Comparison of ENCODE assay signal across 12 mouse cellular contexts in genomic region chr7:25068724-25069123, GRCm38 (mm10). TPM values are rescaled to one million over a fixed set of nuclear protein-coding genes. Genes with fewer than 3 reads are reported as not detected.
DNase-seq lines count a peak whose midpoint lies in the region; ATAC-seq lines count a peak whose summit lies in the region.
"Had no signal": no experiment of that assay in that cellular context is flagged by ENCODE, and none has a peak within 500 bp of the region (broad histone marks: within the 10 kb centered on the region; RNA-seq: fewer than 3 reads in every experiment).

No protein-coding gene starts in this region.

- peaks cover 15% of the 10 kb centered on the region for H3K36me3 ChIP-seq in forebrain, embryonic 11.5 days (ENCODE audit: control insufficient read depth, insufficient read depth, low read length)
- peaks cover 25% of the 10 kb centered on the region for H3K36me3 ChIP-seq in midbrain, embryonic 15.5 days (replicated peaks)
- H3K36me3 ChIP-seq in heart, embryonic 11.5 days (ENCODE audit: control insufficient read depth, insufficient read depth, low read length), result peaks cover 26% of the 10 kb centered on the region

- peak; percentile 94 for DNase-seq in brain, adult 2 months (ENCODE audit: low read depth, low spot score)
- DNase-seq in forebrain, embryonic 11.5 days (ENCODE audit: low spot score), result peak; percentile 71
- DNase-seq in layer of hippocampus, adult 8-10 months (ENCODE audit: low spot score in 2 of 2), result peak; percentile 72 to 75
- DNase-seq in gastrocnemius, adult 18-20 months (ENCODE audit: low spot score), result no peak
- no peak for DNase-seq in heart, adult 9 months (ENCODE audit: low spot score in 2 of 2)
- DNase-seq: heart, postnatal 4 days; liver, embryonic 13.5 days had no signal

- no peak overlapping the region for H3K4me2 ChIP-seq in forebrain, embryonic 11.5 days (ENCODE audit: low read depth, low read length, severe bottlenecking)
- peak overlapping the region; percentile 93 for H3K4me2 ChIP-seq in midbrain, embryonic 15.5 days
- no peak overlapping the region for H3K4me2 ChIP-seq in heart, embryonic 11.5 days
- H3K4me2 ChIP-seq: liver, embryonic 13.5 days; stomach, embryonic 15.5 days had no signal

- no peak overlapping the region for H3K9ac ChIP-seq in forebrain, embryonic 11.5 days (ENCODE audit: low read length)
- no peak overlapping the region for H3K9ac ChIP-seq in midbrain, embryonic 15.5 days
- no peak overlapping the region for H3K9ac ChIP-seq in heart, embryonic 11.5 days (ENCODE audit: low read depth, low read length)
- H3K9ac ChIP-seq: liver, embryonic 13.5 days; stomach, embryonic 15.5 days had no signal

- WGBS in forebrain, embryonic 11.5 days, result 13% methylated on average over 2 of the region's 2 CpGs
- 3% methylated on average over 2 of the region's 2 CpGs for WGBS in midbrain, embryonic 15.5 days
- WGBS in heart, embryonic 11.5 days (ENCODE audit: insufficient replicate concordance), result 52% methylated on average over 2 of the region's 2 CpGs

- H3K4me3 ChIP-seq in forebrain, embryonic 11.5 days (ENCODE audit: low read depth, low read length), result no peak overlapping the region
- peak overlapping the region; percentile 13 for H3K4me3 ChIP-seq in midbrain, embryonic 15.5 days
- H3K4me3 ChIP-seq in heart, embryonic 11.5 days (ENCODE audit: low read depth, low read length), result no peak overlapping the region
- H3K4me3 ChIP-seq: erythroblast, embryonic 14.5 days; liver, embryonic 13.5 days; stomach, embryonic 15.5 days had no signal

- peak; percentile 42; the same call in 1 of the 2 replicates for ATAC-seq in forebrain, embryonic 11.5 days (replicated peaks; ENCODE audit: low FRiP score)
- ATAC-seq in midbrain, embryonic 15.5 days (replicated peaks), result peak; percentile 50
- ATAC-seq in heart, embryonic 11.5 days (replicated peaks; ENCODE audit: insufficient number of reproducible peaks, low FRiP score, low TSS enrichment), result no peak
- ATAC-seq in erythroblast, adult 5-6 weeks (replicated peaks; ENCODE audit: low FRiP score, poor library complexity, severe bottlenecking), result no peak

- H3K27me3 ChIP-seq in forebrain, embryonic 11.5 days (ENCODE audit: control insufficient read depth, insufficient read depth, low read length), result no peaks in the 10 kb centered on the region
- no peaks in the 10 kb centered on the region for H3K27me3 ChIP-seq in midbrain, embryonic 15.5 days (replicated peaks)
- H3K27me3 ChIP-seq in heart, embryonic 11.5 days (ENCODE audit: control insufficient read depth, insufficient read depth, low read length), result no peaks in the 10 kb centered on the region
- H3K27me3 ChIP-seq: stomach, embryonic 15.5 days had no signal

- H3K9me3 ChIP-seq in forebrain, embryonic 11.5 days (ENCODE audit: control insufficient read depth, low read length), result no peaks in the 10 kb centered on the region
- no peaks in the 10 kb centered on the region for H3K9me3 ChIP-seq in midbrain, embryonic 15.5 days
- H3K9me3 ChIP-seq in heart, embryonic 11.5 days (replicated peaks; ENCODE audit: control insufficient read depth, low read length), result no peaks in the 10 kb centered on the region
- H3K9me3 ChIP-seq: liver, embryonic 13.5 days; stomach, embryonic 15.5 days had no signal

- peaks cover 37% of the 10 kb centered on the region for H3K4me1 ChIP-seq in forebrain, embryonic 11.5 days (replicated peaks; ENCODE audit: control insufficient read depth, insufficient read depth, low read length)
- H3K4me1 ChIP-seq in midbrain, embryonic 15.5 days, result peaks cover 45% of the 10 kb centered on the region
- peaks cover 17% of the 10 kb centered on the region for H3K4me1 ChIP-seq in heart, embryonic 11.5 days (ENCODE audit: control insufficient read depth, insufficient read depth, low read length)

- H3K27ac ChIP-seq in forebrain, embryonic 11.5 days (ENCODE audit: low read depth, low read length), result no peak overlapping the region
- 0 out of 2 replicates have a peak overlapping the region, but pooled peaks have one; percentile 40 for H3K27ac ChIP-seq in midbrain, embryonic 15.5 days
- H3K27ac ChIP-seq in heart, embryonic 11.5 days (ENCODE audit: low read depth, low read length), result no peak overlapping the region
- H3K27ac ChIP-seq: liver, embryonic 13.5 days; stomach, embryonic 15.5 days had no signal

RNA-seq across cellular contexts. Expression of gene Grik5, which starts 3.4 kb away (rescaled TPM):
- polyA plus RNA-seq in forebrain, embryonic 11.5 days (2014; fragmentation: Nextera tagmentation; extraction: Ambion mirVana), result 13.6 and 14.0 TPM in 2 replicates
- total RNA-seq in layer of hippocampus, adult 8-10 months (2022), result 100 to 1,000 TPM; 206 to 235 (median 220) TPM
- polyA plus RNA-seq in midbrain, embryonic 15.5 days (2015; fragmentation: Nextera tagmentation; extraction: Ambion mirVana), result 19.5 and 22.1 TPM in 2 replicates
- total RNA-seq in gastrocnemius, adult 18-20 months (2021), result 1 to 10 TPM; 1.7 to 2.7 TPM
- 5.7 and 8.1 TPM in 2 replicates for polyA plus RNA-seq in heart, embryonic 11.5 days (2014; fragmentation: Nextera tagmentation; extraction: Ambion mirVana)
- 4.0 and 8.1 TPM in 2 replicates for total RNA-seq in erythroblast, adult 5-6 weeks (2015; ENCODE audit: low replicate concordance)
- total RNA-seq in erythroblast, adult 5-6 weeks (2017; ENCODE audit: low replicate concordance), result 6.6 and 14.4 TPM in 2 replicates

RNA-seq across cellular contexts. Expression of gene Zfp574, which starts 3.6 kb away (rescaled TPM):
- 34.3 and 38.3 TPM in 2 replicates for polyA plus RNA-seq in forebrain, embryonic 11.5 days (2014; fragmentation: Nextera tagmentation; extraction: Ambion mirVana)
- total RNA-seq in layer of hippocampus, adult 8-10 months (2022), result 10 to 100 TPM; 28.0 to 31.0 (median 29.6) TPM
- polyA plus RNA-seq in midbrain, embryonic 15.5 days (2015; fragmentation: Nextera tagmentation; extraction: Ambion mirVana), result 39.1 and 41.3 TPM in 2 replicates
- 1 to 10 TPM; 7.5 to 7.7 TPM for total RNA-seq in gastrocnemius, adult 18-20 months (2021)
- 14.9 and 15.7 TPM in 2 replicates for polyA plus RNA-seq in heart, embryonic 11.5 days (2014; fragmentation: Nextera tagmentation; extraction: Ambion mirVana)
- 1.9 and 2.7 TPM in 2 replicates for total RNA-seq in erythroblast, adult 5-6 weeks (2015; ENCODE audit: low replicate concordance)
- total RNA-seq in erythroblast, adult 5-6 weeks (2017; ENCODE audit: low replicate concordance), result 2.0 and 2.1 TPM in 2 replicates

Comparison
In these comparisons a context has a peak if more than half of its experiments do, and no peak if none do; other contexts are left out.
1. DNase-seq: peak in brain, adult 2 months (single experiment), forebrain, embryonic 11.5 days (single experiment) and layer of hippocampus, adult 8-10 months (2 of 2); none in gastrocnemius, adult 18-20 months (single experiment) and heart, adult 9 months (0 of 2).
2. ATAC-seq: peak in forebrain, embryonic 11.5 days (single experiment) and midbrain, embryonic 15.5 days (single experiment); none in heart, embryonic 11.5 days (single experiment) and erythroblast, adult 5-6 weeks (single experiment).
3. RNA of gene Grik5, which starts 3.4 kb away (total RNA-seq): 206 to 235 TPM in layer of hippocampus, adult 8-10 months; 4.0 to 14.4 TPM in erythroblast, adult 5-6 weeks and 1.7 to 2.7 TPM in gastrocnemius, adult 18-20 months; every median in the first group is over 10 times any median in the second.